Mouse (Mus musculus): ENCODE results near the gene Glis3. TPM values are rescaled to one million over a fixed set of nuclear protein-coding genes. Genes with fewer than 3 reads are reported as not detected.

Gene Glis3
- total and polyA plus RNA-seq, 3 experiments, result not detected

DNA sequence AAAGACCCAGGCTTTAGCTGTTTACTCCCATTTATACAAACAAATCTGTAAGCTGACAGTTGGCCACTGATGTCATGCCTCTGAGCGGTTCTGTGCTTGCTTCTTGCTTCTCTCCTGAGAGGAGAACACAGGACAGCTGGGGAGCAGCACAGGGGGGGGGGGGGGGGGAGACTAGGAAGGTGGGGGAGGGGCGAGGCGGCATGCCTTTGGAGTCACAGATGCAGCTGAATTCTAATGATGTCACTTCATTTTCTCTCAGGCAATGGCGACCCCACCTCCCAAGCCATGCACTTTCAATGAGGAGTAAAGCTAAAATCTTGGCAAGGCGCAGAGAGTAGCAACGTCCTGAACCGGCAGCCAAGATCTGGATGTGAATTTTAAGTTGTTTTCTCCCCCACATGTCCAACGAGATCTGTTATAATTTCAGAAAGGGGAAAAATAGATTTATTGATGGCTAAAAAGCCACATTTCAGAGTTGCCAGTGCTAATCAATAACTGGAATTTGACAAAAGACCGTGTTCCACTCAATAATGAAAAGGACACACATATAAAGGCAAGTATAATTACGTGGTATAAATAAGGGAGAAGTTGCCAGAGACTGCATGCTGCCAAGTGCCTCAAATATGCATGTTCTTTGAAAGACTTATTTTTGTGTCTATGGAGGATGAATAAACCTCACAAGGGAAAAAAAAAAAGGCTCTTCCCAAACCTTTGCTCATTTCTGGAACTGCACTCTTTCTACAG is 297.5 kb downstream of the Glis3 start:
- H3K79me2 ChIP-seq (ENCODE audit: control insufficient read depth, insufficient read depth, low read length, poor library complexity), result no peaks in the 10 kb centered on the region
- H3K27me3 ChIP-seq (ENCODE audit: control insufficient read depth in 1 of 2, insufficient read depth in 2 of 2, low read length in 2 of 2), result no peaks in the 10 kb centered on the region
- no peak overlapping the region for H3K4me3 ChIP-seq (ENCODE audit: control insufficient read depth in 1 of 2, insufficient read depth in 1 of 2, low read depth in 2 of 2, low read length in 2 of 2)
- no peak for TF ChIP-seq EP300 (IDR thresholded peaks at IDR 0.05; ENCODE audit: low read depth in 1 of 2, low read length in 2 of 2)
- no peak for TF ChIP-seq POLR2A (IDR thresholded peaks at IDR 0.05; ENCODE audit: control insufficient read depth in 1 of 2, insufficient read depth in 1 of 2, low read depth in 1 of 2, low read length in 2 of 2, poor library complexity in 1 of 2)
- TF ChIP-seq MEF2A (IDR thresholded peaks at IDR 0.05; ENCODE audit: extremely low read depth, insufficient replicate concordance, low read depth, low read length, poor library complexity, severe bottlenecking), result no peak
- no peak for TF ChIP-seq ZC3H11A (IDR thresholded peaks at IDR 0.05; ENCODE audit: low read depth, low read length)
- TF ChIP-seq ZNF384 (IDR thresholded peaks at IDR 0.05; ENCODE audit: low read depth, low read length), result no peak
- no peak for DNase-seq (ENCODE audit: low read depth, low spot score)
- H3K9me3 ChIP-seq (replicated peaks; ENCODE audit: insufficient read depth, low read length), result no peaks in the 10 kb centered on the region
- no peaks in the 10 kb centered on the region for H3K4me1 ChIP-seq (ENCODE audit: control insufficient read depth in 1 of 2, insufficient read depth in 2 of 2, low read length in 2 of 2)
- H3K9ac ChIP-seq (ENCODE audit: control insufficient read depth, low read depth, low read length, poor library complexity, severe bottlenecking), result no peak overlapping the region
- H3K27ac ChIP-seq (ENCODE audit: control insufficient read depth, low read depth, low read length), result no peak overlapping the region
- no peaks in the 10 kb centered on the region for H3K36me3 ChIP-seq (ENCODE audit: control insufficient read depth in 1 of 2, insufficient read depth in 2 of 2, low read length in 2 of 2)

DNA sequence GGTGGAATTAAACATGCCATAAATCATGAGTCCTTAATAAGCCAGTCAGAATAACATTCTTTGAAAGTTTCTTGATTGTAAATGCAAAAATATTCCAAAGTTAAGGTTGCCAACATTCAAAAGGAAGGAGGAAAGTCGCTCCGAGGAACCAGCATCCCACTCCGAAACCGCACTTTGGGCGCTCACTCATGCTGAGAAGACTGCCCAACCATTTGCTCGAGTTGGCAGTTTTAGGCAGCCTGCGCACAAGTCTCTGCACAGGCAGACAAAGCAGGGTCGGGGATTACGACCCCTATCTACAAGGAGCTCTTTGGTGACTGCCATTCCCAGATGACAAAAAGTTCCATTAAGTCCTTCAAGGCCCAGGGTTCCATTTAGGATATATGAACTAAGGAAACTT is 298.4 kb downstream of the Glis3 start:
- Histone ChIP-seq H3K4me1 (ENCODE audit: control insufficient read depth in 1 of 2, insufficient read depth in 2 of 2, low read length in 2 of 2) (no peaks in the 10 kb centered on the region), H3K79me2 (ENCODE audit: control insufficient read depth, insufficient read depth, low read length, poor library complexity) (no peaks in the 10 kb centered on the region), H3K36me3 (ENCODE audit: control insufficient read depth in 1 of 2, insufficient read depth in 2 of 2, low read length in 2 of 2) (no peaks in the 10 kb centered on the region), H3K9ac (ENCODE audit: control insufficient read depth, low read depth, low read length, poor library complexity, severe bottlenecking) (no peak overlapping the region), H3K4me3 (ENCODE audit: control insufficient read depth in 1 of 2, insufficient read depth in 1 of 2, low read depth in 2 of 2, low read length in 2 of 2) (no peak overlapping the region), H3K27ac (ENCODE audit: control insufficient read depth, low read depth, low read length) (no peak overlapping the region), H3K27me3 (ENCODE audit: control insufficient read depth in 1 of 2, insufficient read depth in 2 of 2, low read length in 2 of 2) (no peaks in the 10 kb centered on the region), H3K9me3 (replicated peaks; ENCODE audit: insufficient read depth, low read length) (no peaks in the 10 kb centered on the region)
- TF ChIP-seq MAX (IDR thresholded peaks at IDR 0.05; ENCODE audit: low read length) (no peak), HCFC1 (IDR thresholded peaks at IDR 0.05; ENCODE audit: low read depth, low read length) (no peak), UBTF (IDR thresholded peaks at IDR 0.05; ENCODE audit: borderline replicate concordance, insufficient read depth, low read depth, low read length) (no peak)
- no peak for DNase-seq (ENCODE audit: low read depth, low spot score)

DNA sequence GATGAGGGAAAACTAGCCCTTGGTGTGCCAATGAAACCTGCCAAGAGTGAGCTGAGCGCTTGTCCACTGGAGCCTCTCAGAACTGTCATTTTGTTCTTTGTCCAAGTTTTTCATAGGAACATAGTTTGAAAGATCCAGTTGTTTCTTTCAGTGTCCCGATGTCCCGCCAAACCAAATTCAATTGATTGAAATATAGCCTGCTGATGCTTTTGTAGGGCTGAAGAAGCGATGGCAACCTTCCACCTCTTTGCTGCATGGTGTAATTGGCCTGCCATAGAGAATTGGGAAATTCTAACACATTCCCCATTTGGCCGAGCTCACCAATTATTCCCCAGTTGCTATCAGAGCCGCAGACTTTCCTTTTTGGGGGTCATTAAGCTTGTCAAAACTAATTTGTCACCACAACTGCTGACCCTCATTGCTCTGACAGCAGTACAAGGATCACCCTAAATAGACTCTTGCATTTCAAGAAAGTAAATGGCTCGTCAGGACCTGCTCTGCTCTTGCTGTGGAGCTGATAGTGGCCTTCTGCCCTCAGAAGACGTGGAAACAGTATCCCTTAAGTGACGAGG is 299.1 kb downstream of the Glis3 start:
- no peak overlapping the region for H3K27ac ChIP-seq (ENCODE audit: control insufficient read depth, low read depth, low read length)
- no peak overlapping the region for H3K9ac ChIP-seq (ENCODE audit: control insufficient read depth, low read depth, low read length, poor library complexity, severe bottlenecking)
- no peaks in the 10 kb centered on the region for H3K36me3 ChIP-seq (ENCODE audit: control insufficient read depth in 1 of 2, insufficient read depth in 2 of 2, low read length in 2 of 2)
- no peak for TF ChIP-seq MXI1 (IDR thresholded peaks at IDR 0.05; ENCODE audit: low read depth, low read length)
- TF ChIP-seq TBP (IDR thresholded peaks at IDR 0.05; ENCODE audit: low read depth, low read length), result no peak
- no peaks in the 10 kb centered on the region for H3K9me3 ChIP-seq (replicated peaks; ENCODE audit: insufficient read depth, low read length)
- H3K4me3 ChIP-seq (ENCODE audit: control insufficient read depth in 1 of 2, insufficient read depth in 1 of 2, low read depth in 2 of 2, low read length in 2 of 2), result no peak overlapping the region
- no peak for DNase-seq (ENCODE audit: low read depth, low spot score)
- no peaks in the 10 kb centered on the region for H3K27me3 ChIP-seq (ENCODE audit: control insufficient read depth in 1 of 2, insufficient read depth in 2 of 2, low read length in 2 of 2)
- H3K4me1 ChIP-seq (ENCODE audit: control insufficient read depth in 1 of 2, insufficient read depth in 2 of 2, low read length in 2 of 2), result no peaks in the 10 kb centered on the region
- H3K79me2 ChIP-seq (ENCODE audit: control insufficient read depth, insufficient read depth, low read length, poor library complexity), result no peaks in the 10 kb centered on the region

All from MEL (cell line).